Mouse (Mus musculus): ENCODE measurements at regions not wholly inside any gene's neighbourhood (a gene's known extent, or its start where the extent isn't known, plus 50 kb on each side); places are given as distances from the start of the nearest gene placed in this dataset.

DNA sequence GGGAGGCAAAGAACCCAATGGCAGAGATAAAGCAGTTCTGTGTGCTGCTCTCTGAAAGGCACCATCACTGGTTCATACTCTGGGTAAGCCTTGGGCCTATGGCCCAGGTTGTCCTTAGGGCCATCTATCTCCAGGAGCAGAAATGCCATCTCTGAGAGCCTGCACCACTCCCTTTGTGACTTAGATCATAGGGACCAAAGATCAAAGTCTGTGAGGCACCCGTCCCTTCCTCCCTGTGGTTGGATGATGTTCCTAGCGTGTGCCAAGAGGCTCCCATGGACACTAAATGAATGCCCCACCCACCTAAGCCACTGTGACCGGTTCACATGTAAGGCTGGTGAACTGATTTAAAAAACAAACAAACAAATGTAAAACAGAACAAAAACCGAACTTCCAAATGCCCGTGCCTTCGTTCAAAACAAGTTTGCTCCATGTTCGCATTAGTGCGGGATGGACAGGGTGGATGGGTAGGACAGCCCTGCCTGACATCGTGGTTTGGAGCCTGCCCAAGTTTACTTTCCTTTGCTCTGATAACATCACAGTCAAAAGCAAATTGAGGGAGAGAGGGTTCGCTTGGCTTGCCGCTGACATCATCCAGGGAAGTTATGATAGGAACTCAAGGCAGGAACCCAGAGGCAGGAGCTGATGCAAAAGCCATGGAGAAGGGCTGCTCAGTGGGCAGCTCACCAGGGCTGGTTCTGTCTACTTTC lies 418.6 kb downstream of the Med13l start:
- DNase-seq, result no peak

- no peak for DNase-seq
Observed at GRCm38 (mm10) chr5:118981046-118981445, 420.6 kb downstream of the Med13l start.

GRCm38 (mm10) chr5:118984251-118984650 lies 423.8 kb downstream of the Med13l start:
- DNase-seq, result no peak

- no peak for DNase-seq
Observed at GRCm38 (mm10) chr5:118984797-118985408, 424.4 kb downstream of the Med13l start.

DNA sequence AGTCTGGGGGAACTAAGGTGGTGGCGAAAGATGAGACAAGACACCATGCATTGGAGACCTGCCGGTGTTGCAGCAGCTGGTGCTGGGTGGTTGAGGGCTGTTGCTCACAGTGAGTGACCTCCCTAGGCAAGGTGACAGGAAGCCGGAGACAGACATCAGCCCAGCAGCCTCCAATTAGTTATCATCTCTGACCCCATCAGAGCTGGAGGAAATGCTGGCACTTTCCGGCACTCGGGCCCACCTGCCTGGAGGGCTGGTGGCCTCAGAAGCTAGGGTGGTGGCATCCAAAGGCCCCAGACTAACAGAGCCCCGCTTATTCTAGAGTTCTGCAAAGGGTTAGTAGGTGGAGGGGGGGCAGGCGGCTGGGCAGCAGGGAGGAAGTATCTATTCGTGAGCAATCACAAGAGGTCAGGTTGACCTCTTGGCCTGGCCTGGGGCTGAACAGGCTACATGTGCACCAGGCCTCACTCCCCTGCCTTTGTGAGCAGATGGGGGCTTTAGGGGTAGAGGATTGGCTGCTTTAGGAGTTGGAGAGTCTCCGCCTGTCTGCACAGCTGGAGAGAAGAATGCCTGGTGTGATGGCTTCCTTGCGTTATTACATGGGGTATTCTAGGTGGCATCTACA lies 427.0 kb downstream of the Med13l start:
- no peak for DNase-seq

DNA sequence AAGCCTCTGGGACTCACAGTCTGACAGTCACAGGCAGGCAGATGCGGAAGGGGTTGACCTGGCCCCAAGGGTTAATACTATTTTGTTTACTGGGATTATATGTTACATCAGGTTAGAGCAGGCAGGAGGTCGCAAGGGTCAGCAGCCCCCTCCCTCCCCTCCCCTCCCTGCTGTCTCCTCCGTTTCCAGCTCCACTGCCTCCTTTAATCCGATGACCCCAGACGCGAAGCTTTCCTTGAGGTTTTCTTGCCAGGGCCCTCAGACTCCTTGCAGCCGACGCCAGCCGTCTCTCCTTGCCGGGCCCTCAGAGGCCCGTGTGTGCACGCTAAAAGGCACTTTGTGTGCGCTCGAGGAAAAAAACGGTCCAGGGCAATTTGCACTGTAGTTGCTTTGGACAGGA lies 438.6 kb downstream of the Med13l start:
- no peak for DNase-seq

- no peak for DNase-seq
Observed at GRCm38 (mm10) chr5:119005825-119006471, 445.5 kb downstream of the Med13l start.

GRCm38 (mm10) chr5:119010048-119010447 lies 449.6 kb downstream of the Med13l start:
- no peak for DNase-seq

DNA sequence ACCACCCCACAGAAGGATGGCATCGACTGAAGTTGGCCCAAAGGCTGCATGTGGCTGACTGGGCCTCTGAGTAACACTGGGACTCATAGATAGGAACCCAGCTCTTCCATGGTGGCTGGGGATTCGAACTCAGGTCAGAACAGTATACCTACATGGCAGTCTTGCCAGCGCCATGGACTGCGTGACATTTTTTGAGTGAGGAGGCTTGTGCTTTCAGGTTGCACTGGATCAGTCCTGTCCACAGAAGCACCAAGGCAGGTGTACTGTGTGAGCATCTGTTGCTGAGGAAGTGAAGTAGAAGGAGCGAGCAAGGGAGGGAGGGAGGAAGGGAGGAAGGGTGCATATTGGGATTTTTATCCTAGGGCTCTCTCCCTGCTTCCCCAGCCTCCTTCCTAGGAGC lies 454.7 kb downstream of the Med13l start:
- DNase-seq, result no peak

DNA sequence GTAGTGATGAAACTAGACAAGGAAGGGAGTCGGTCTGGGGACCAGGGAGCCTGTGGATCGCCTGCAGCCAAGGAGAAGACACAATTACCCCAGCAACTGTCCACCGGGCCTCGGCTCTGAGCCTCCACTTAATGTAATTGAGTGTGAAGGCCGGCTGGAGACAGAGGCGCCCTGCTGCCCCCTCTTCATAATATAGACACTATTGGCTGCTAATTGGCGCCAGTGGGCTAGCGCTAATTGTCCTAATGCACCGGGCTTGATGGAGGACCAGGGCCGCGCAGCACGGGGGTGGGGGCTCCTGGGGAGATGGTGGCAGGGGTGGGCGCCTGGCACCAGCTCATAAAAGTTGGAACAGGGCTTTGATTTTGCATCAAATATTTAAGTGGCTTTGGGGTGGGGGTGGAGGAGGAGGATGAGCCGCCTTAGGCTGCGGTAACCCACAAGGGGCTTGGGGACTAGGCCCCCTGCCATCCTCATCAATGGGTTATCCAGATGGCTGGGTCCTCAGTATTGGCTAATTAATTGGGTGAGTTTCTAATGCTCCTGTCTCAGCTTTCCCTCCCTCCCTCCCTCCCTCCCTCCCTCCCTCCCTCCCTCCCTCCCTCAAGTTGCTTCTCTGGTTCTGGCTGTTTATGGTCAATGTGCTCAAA lies 455.3 kb downstream of the Med13l start:
- no peak for DNase-seq

DNA sequence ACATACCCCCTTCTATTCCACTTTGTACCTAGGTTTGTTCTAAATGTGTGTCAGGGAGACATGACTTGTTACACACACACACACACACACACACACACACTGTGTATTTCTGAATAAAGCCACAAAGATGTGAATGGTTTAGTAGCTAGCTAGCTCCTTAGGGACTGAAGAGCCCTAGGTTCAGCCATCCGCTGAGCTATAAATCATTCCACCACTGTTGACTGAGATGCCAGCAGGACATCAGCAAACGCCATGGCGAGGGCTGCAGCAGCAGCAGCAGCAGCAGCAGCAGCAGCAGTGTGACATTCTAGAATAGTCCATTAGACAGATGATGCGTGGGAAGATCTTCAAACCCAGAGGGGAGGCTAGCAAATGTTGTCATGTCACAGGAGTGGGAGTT lies 455.9 kb downstream of the Med13l start:
- no peak for DNase-seq

DNA sequence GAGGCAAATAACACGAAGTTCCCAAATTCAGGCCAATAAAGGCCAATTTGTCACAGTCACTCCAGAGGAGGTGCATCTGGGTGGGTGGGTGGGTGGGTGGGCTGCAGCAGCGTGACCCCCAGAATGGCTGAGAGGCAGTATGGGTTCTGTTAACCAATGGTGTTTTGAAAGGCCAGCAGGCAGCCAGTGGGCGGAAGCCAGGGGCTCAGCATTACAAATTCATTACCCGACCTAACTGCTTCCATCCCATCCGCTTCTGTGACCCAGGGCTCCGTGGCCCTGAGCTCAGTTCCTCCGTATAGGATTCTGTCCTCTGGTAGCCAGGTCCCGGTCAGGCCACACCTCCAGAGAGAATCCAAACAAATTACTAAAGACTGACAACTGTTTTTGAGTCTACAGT lies 463.5 kb downstream of the Med13l start:
- DNase-seq, result no peak

DNA sequence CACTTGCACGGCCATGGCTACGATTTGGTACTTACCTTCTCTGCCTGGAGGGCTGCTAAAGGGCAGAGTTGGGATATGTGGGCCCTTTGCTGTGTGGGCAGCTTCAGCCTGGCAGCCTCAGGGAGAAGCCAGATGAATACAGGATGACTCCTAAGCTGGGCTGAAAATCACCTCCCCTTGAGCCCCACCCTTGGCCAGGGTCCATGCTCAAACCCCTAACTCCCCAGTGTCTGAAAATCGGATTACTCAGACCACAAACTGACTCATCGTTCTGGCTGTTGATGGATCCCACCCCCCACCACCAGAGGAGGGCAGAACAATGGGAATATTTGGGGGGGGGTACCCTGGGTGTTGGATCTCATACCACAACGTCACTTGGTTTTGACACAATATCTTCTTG lies 471.6 kb downstream of the Med13l start:
- no peak for DNase-seq

- no peak for DNase-seq
Observed at GRCm38 (mm10) chr5:119044548-119044947, 484.1 kb downstream of the Med13l start.

GRCm38 (mm10) chr5:119047581-119047980 lies 487.1 kb downstream of the Med13l start:
- no peak for DNase-seq

DNA sequence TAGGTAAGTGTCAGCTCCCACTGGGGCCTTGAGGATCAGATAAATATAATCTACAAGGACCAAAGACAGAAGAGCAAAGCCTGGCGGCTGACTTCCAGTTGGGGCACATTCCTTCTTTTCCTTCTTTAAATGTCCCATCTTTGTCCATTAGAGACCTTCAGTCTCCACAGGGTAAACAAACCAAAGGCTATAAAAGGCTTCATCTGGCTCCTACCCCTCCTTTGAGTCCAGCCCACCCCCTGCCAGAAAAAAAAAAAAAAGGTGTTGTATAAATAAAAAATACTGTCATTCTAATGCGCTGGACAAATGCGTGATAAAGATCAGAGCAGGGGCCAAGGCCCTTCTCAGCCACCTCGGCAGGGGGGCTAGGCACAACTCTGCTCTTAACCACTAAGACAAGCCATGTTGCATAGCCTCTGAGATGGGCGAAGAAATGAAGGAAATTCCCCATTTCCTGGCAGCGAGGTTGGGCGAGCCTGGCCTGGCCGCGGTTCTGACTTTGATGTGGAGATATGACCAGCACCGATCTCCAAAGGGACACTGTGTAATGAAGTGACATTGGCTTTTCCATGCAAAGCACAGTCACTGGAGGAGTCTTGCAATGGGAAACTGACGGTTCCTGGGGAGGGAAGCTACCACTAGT lies 492.0 kb downstream of the Med13l start:
- DNase-seq, result no peak

DNA sequence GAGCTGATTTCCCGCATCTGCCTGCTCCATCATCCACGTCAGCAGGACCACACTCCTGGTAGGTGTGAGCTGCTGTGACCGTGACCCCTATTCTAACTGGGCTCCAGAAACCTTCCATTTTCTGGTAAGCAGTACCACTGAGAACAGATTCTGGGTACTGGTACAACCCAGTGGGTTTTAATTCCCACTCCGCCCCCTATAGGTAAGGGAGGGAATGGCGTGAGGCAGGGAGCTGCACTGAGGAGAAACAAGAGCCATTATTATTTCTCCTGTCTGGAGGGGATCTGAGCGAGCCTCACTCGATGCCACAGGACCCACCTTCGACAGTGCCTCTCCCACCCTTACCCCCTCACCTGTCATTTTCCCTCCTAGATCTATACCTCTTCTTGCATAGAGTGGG lies 493.3 kb downstream of the Med13l start:
- peak; percentile 3 for DNase-seq

DNA sequence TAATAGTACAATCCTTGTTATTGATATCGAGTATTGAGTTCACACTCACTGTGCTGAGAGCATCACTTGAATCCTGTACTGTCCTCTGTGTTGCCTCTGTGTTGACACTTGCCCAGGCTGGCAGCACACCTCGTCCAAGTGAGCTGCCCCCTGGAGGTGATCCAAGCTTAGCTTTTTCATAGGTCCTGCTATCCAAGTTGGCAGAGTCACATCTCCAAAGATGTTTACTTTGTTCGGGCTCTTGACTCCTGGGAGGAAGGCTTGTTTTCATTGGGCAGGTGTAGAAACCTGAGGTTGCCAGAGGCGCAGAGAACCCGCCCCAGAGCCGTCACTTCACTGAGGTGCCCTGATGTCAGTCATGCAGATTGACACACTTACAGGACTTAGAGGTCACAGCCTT lies 493.9 kb downstream of the Med13l start:
- no peak for DNase-seq

- DNase-seq, result no peak
Observed at GRCm38 (mm10) chr5:119055430-119055829, 495.0 kb downstream of the Med13l start.

- no peak for DNase-seq
Observed at GRCm38 (mm10) chr5:119057813-119058212, 497.3 kb downstream of the Med13l start.

DNA sequence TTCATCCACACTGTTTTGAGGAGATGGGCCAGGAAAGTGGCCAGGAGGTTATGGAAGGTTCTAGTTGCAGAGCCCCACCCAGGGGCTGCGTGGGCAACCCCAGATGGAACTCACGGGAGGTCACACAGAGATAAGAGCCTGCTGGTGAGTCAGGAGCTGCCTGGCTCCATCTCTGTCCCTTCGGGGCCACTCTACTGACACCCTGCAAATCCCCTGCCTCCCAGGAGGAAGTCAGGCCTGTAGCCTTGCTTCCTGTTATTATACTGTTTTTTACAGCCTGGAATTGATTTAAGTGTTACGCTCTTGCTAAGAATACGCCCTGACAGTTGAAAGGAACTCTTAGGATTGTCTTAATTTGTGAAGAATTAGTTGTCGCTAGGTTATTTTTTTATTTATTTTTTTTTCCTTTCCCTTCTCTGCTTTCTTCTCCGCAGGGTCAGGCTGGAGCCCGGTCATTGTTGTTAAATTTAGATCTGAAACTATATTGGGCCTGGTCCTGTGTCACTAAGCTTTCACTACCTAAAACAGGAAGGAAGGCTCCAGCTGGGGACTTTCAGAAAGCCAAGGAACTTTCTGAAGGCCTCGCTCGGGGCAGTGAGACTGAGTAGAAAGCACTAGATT lies 497.9 kb downstream of the Med13l start:
- DNase-seq, result no peak

GRCm38 (mm10) chr5:119059223-119059622 lies 498.7 kb downstream of the Med13l start:
- no peak for DNase-seq
